Mouse (Mus musculus): ENCODE data around the gene Mfrp. TPM values are rescaled to one million over a fixed set of nuclear protein-coding genes. Genes with fewer than 3 reads are reported as not detected.

Mfrp gene
- total RNA-seq (2021) = 1 to 10 TPM in 1 of 2 experiments, not detected in 1; 2.4 TPM
- long read RNA-seq = 0 reads

- DNase-seq (ENCODE audit: low spot score in 2 of 2) = no peak
These were observed at the start of gene Mfrp for GRCm38 (mm10) chr9:44101490-44101889. Gene Mfrp, plus strand, starts transcription at chr9:44101729.

GRCm38 (mm10) chr9:44052855-44053254 is 48.7 kb upstream of the Mfrp start:
- no peak for DNase-seq (ENCODE audit: low spot score in 2 of 2)

GRCm38 (mm10) chr9:44053936-44054335 is 47.6 kb upstream of the Mfrp start:
- DNase-seq (ENCODE audit: low spot score in 2 of 2) = no peak

- DNase-seq (ENCODE audit: low spot score in 2 of 2) = no peak
These were observed 42.9 kb upstream of the Mfrp start for GRCm38 (mm10) chr9:44058606-44059005.

- no peak for DNase-seq (ENCODE audit: low spot score in 2 of 2)
These were observed 36.4 kb upstream of the Mfrp start for GRCm38 (mm10) chr9:44065177-44065576.

GRCm38 (mm10) chr9:44066785-44067225 is 34.7 kb upstream of the Mfrp start, which contains the start of gene Usp2:
Gene Usp2, plus strand, starts transcription at chr9:44067021.
- DNase-seq (ENCODE audit: low spot score in 2 of 2) = peak; percentile 100

GRCm38 (mm10) chr9:44067241-44067959 is 34.1 kb upstream of the Mfrp start:
- peak in 1 of 2 experiments; percentile 70 for DNase-seq (ENCODE audit: low spot score in 2 of 2)

- no peak for DNase-seq (ENCODE audit: low spot score in 2 of 2)
These were observed 33.6 kb upstream of the Mfrp start for GRCm38 (mm10) chr9:44067960-44068330.

- no peak for DNase-seq (ENCODE audit: low spot score in 2 of 2)
These were observed 32.3 kb upstream of the Mfrp start for GRCm38 (mm10) chr9:44069252-44069651.

GRCm38 (mm10) chr9:44070113-44070843 is 31.3 kb upstream of the Mfrp start:
- DNase-seq (ENCODE audit: low spot score in 2 of 2) = no peak

- no peak for DNase-seq (ENCODE audit: low spot score in 2 of 2)
These were observed 30.7 kb upstream of the Mfrp start for GRCm38 (mm10) chr9:44070844-44071231.

GRCm38 (mm10) chr9:44071914-44072598 is 29.5 kb upstream of the Mfrp start:
- peak in 1 of 2 experiments; percentile 63 for DNase-seq (ENCODE audit: low spot score in 2 of 2)

GRCm38 (mm10) chr9:44072599-44072915 is 29.0 kb upstream of the Mfrp start:
- no peak for DNase-seq (ENCODE audit: low spot score in 2 of 2)

GRCm38 (mm10) chr9:44073115-44073514 is 28.4 kb upstream of the Mfrp start:
- DNase-seq (ENCODE audit: low spot score in 2 of 2) = no peak

GRCm38 (mm10) chr9:44074395-44075275 is 26.9 kb upstream of the Mfrp start:
- no peak for DNase-seq (ENCODE audit: low spot score in 2 of 2)

GRCm38 (mm10) chr9:44075276-44075995 is 26.1 kb upstream of the Mfrp start:
- DNase-seq (ENCODE audit: low spot score in 2 of 2) = no peak

- DNase-seq (ENCODE audit: low spot score in 2 of 2) = no peak
These were observed 25.3 kb upstream of the Mfrp start for GRCm38 (mm10) chr9:44075996-44076763.

- peak; percentile 66 to 72 for DNase-seq (ENCODE audit: low spot score in 2 of 2)
These were observed 24.8 kb upstream of the Mfrp start for GRCm38 (mm10) chr9:44076764-44077120.

- no peak for DNase-seq (ENCODE audit: low spot score in 2 of 2)
These were observed 24.1 kb upstream of the Mfrp start for GRCm38 (mm10) chr9:44077266-44077910.

All from layer of hippocampus, postnatal 10 days (tissue).